Mouse (Mus musculus) CH12.LX (cell line): ENCODE measurements around the gene Hpse2.

Experiments
- CTCF ChIP-seq, 2 experiments: IDR thresholded peaks in 1 of 2; conservative IDR thresholded peaks in 1 of 2; 2 replicates each; pipeline ENCODE4 v1.5.1; 2011 to 2012; ENCODE audit warnings: low read depth in 2 of 2, low read length in 2 of 2, improper control_type of control experiment in 1 of 2, inconsistent platforms in 1 of 2, mild to moderate bottlenecking in 1 of 2, moderate library complexity in 1 of 2
- USF1 ChIP-seq: IDR thresholded peaks from 2 replicates; pipeline ENCODE4 v1.6.1; 2014; ENCODE audit warnings: low read depth, mild to moderate bottlenecking, inconsistent platforms, low read length, improper control_type of control experiment

- no peak for TF ChIP-seq CTCF (conservative IDR thresholded peaks at IDR 0.05 in 1 of 2, IDR thresholded peaks at IDR 0.05 in 1 of 2; ENCODE audit: low read depth in 2 of 2, low read length in 2 of 2)
- no peak for TF ChIP-seq USF1
These were observed 549.9 kb downstream of the Hpse2 start for GRCm38 (mm10) chr19:42838271-42838670.
